ENCODE assay signal across 8 mouse cellular contexts in genomic region chrX:12159981-12160656, GRCm38 (mm10). TPM values are rescaled to one million over a fixed set of nuclear protein-coding genes. Genes with fewer than 3 reads are reported as not detected.
A peak's percentile ranks its signal among the peaks of the same experiment; 100 is the strongest.
DNase-seq lines count a peak whose midpoint lies in the region; ATAC-seq lines count a peak whose summit lies in the region.

Gene Bcor (minus strand): TSS chrX:12160355.

- H3K36me3 ChIP-seq in embryonic facial prominence, embryonic 15.5 days = no peaks in the 10 kb centered on the region
- H3K36me3 ChIP-seq in heart, embryonic 15.5 days = no peaks in the 10 kb centered on the region
- H3K36me3 ChIP-seq in neural tube, embryonic 12.5 days = no peaks in the 10 kb centered on the region

- peaks cover 35% of the 10 kb centered on the region for H3K4me1 ChIP-seq in embryonic facial prominence, embryonic 15.5 days
- peaks cover 27% of the 10 kb centered on the region for H3K4me1 ChIP-seq in heart, embryonic 15.5 days (replicated peaks)
- H3K4me1 ChIP-seq in neural tube, embryonic 12.5 days = peaks cover 23% of the 10 kb centered on the region

- H3K27ac ChIP-seq in embryonic facial prominence, embryonic 15.5 days (replicated peaks) = peak within 1 kb of the TSS; percentile 85
- H3K27ac ChIP-seq in heart, embryonic 15.5 days = peak within 1 kb of the TSS; percentile 93
- no peak within 1 kb of the TSS; the same call in 1 of the 2 replicates for H3K27ac ChIP-seq in neural tube, embryonic 12.5 days

- ATAC-seq in embryonic facial prominence, embryonic 15.5 days (ENCODE audit: insufficient number of reproducible peaks, low FRiP score, low TSS enrichment, low read depth) = 0 out of 2 replicates have a peak, but pooled peaks have one; percentile 34
- peak; percentile 32 for ATAC-seq in heart, embryonic 15.5 days (replicated peaks; ENCODE audit: insufficient number of reproducible peaks, insufficient read depth, low FRiP score, low read depth)
- peak; percentile 22; the same call in 1 of the 2 replicates for ATAC-seq in neural tube, embryonic 12.5 days (ENCODE audit: low FRiP score, low read depth)

- peak; percentile 29 for DNase-seq in urinary bladder, postnatal 14 days (ENCODE audit: low spot score)
- no peak for DNase-seq in urinary bladder, postnatal 25 days (ENCODE audit: low spot score)
- peak; percentile 64 to 85 for DNase-seq in kidney, postnatal 25 days
- peak; percentile 57 to 66 for DNase-seq in lung, adult 18-20 months
- peak; percentile 69 for DNase-seq in yolk sac, embryonic 10.5 days (ENCODE audit: low spot score)

- peak within 1 kb of the TSS; percentile 28 for H3K9ac ChIP-seq in embryonic facial prominence, embryonic 15.5 days
- peak within 1 kb of the TSS; percentile 66 for H3K9ac ChIP-seq in heart, embryonic 15.5 days
- H3K9ac ChIP-seq in neural tube, embryonic 12.5 days = peak within 1 kb of the TSS; percentile 65

- peak within 1 kb of the TSS; percentile 63 for H3K4me2 ChIP-seq in embryonic facial prominence, embryonic 15.5 days (replicated peaks)
- peak within 1 kb of the TSS; percentile 69 for H3K4me2 ChIP-seq in heart, embryonic 15.5 days
- peak within 1 kb of the TSS; percentile 63 for H3K4me2 ChIP-seq in neural tube, embryonic 12.5 days (replicated peaks)

- WGBS in embryonic facial prominence, embryonic 15.5 days = 4% methylated on average over 35 of the region's 56 CpGs
- 4% methylated on average over 50 of the region's 56 CpGs for WGBS in heart, embryonic 15.5 days
- WGBS in neural tube, embryonic 12.5 days = 5% methylated on average over 48 of the region's 56 CpGs

- peak within 1 kb of the TSS; percentile 49 for H3K4me3 ChIP-seq in embryonic facial prominence, embryonic 15.5 days (replicated peaks)
- peak within 1 kb of the TSS; percentile 55 for H3K4me3 ChIP-seq in heart, embryonic 15.5 days
- H3K4me3 ChIP-seq in neural tube, embryonic 12.5 days = peak within 1 kb of the TSS; percentile 39

- H3K9me3 ChIP-seq in embryonic facial prominence, embryonic 15.5 days (replicated peaks) = no peaks in the 10 kb centered on the region
- no peaks in the 10 kb centered on the region for H3K9me3 ChIP-seq in heart, embryonic 15.5 days (replicated peaks)
- H3K9me3 ChIP-seq in neural tube, embryonic 12.5 days = no peaks in the 10 kb centered on the region

- peaks cover 41% of the 10 kb centered on the region for H3K27me3 ChIP-seq in embryonic facial prominence, embryonic 15.5 days
- peaks cover 36% of the 10 kb centered on the region for H3K27me3 ChIP-seq in heart, embryonic 15.5 days
- H3K27me3 ChIP-seq in neural tube, embryonic 12.5 days (replicated peaks) = peaks cover 30% of the 10 kb centered on the region

RNA-seq across cellular contexts. Expression of gene Bcor, which starts in this region (rescaled TPM):
- polyA plus RNA-seq in embryonic facial prominence, embryonic 15.5 days (2015; fragmentation: Nextera tagmentation; extraction: Ambion mirVana) = 13.9 and 14.5 TPM in 2 replicates
- 11.7 and 14.9 TPM in 2 replicates for polyA plus RNA-seq in heart, embryonic 15.5 days (2015; fragmentation: Nextera tagmentation; extraction: Ambion mirVana)
- polyA plus RNA-seq in neural tube, embryonic 12.5 days (2016; fragmentation: Nextera tagmentation; extraction: Ambion mirVana) = 23.0 and 23.2 TPM in 2 replicates
